Mouse (Mus musculus): ENCODE measurements around the gene Ddx5. TPM values are rescaled to one million over a fixed set of nuclear protein-coding genes. Genes with fewer than 3 reads are reported as not detected.
A peak's percentile ranks its signal among the peaks of the same experiment; 100 is the strongest.

The Ddx5 gene
- polyA plus RNA-seq, 1 experiment from 2014 or later: 114 TPM

DNA sequence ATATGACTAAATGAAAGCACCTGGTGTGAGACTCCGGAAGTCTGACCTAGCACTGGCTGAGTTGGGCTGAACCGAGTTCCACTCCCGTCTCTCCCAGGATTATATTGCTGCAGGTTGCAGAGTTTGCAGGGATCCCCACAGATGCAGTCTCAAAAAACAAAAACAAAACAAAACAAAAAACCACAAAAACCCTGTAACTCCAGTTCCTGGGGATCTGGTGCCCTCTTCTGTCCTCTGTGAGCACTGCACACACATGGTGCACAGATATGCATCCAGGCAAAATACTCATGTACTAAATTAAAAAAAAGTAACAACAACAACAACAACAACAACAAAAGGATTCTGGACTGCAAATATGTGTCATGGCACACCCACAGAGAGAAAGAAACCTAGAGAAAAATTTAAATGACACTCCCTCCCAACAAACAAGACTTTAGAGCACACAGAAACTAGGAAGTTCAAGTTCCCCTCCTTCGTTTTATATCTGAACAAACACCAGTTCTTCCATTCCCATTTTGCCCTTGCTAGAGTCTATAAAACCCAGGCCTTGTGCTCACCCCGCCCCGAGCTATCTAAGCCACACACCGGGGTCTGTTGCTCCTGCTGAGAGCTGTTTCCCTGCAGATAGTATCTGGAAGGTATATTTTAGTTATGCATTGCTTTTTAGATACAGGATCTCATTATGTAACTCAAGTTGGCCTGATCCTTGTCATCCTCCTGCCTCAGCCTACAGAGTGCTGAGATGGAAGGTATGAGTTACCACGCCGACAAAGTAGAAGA lies 18.6 kb downstream of the Ddx5 start:
- no peaks in the 10 kb centered on the region for H3K4me1 ChIP-seq (ENCODE audit: insufficient read depth)
- peak; percentile 77 for TF ChIP-seq CTCF (IDR thresholded peaks at IDR 0.05; ENCODE audit: low read depth)
- TF ChIP-seq EP300 (IDR thresholded peaks at IDR 0.05; ENCODE audit: low read depth): no peak
- DNase-seq (peak; percentile 67), ATAC-seq (no peak)
- H3K27me3 ChIP-seq (ENCODE audit: insufficient read depth, low read length): no peaks in the 10 kb centered on the region
- peaks cover 81% of the 10 kb centered on the region for H3K36me3 ChIP-seq (replicated peaks; ENCODE audit: insufficient read depth, low read length)
- H3K9ac ChIP-seq (replicated peaks): no peak overlapping the region
- H3K27ac ChIP-seq (ENCODE audit: low read depth): no peak overlapping the region
- no peak overlapping the region for H3K4me2 ChIP-seq (ENCODE audit: low read depth, low read length)
- peaks cover 3% of the 10 kb centered on the region; the same call in 1 of the 2 replicates for H3K9me3 ChIP-seq (ENCODE audit: low read length)
- no peak overlapping the region for H3K4me3 ChIP-seq (ENCODE audit: low read depth, low read length)
- 72% methylated on average over 9 of the region's 9 CpGs for WGBS (ENCODE audit: insufficient replicate concordance)

DNA sequence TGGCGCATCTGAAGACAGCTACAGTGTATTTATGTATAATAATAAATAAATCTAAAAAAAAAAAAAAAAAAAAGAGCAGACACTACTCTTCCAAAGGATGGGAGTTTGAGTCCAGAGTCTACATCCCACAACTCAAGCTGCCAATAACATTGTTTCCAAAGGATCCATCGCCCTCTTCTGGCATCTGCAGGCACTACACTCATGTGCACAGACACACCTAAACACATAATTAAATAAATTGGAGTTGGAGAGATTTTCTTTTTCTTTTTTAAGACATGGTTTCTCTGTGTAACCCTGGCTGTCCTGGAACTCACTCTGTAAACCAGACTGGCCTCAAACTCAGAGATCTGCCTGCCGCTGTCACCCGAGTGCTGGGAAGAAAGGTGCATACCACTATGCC lies 21.5 kb downstream of the Ddx5 start:
- Histone ChIP-seq H3K9me3 (ENCODE audit: low read length) (peaks cover 3% of the 10 kb centered on the region; the same call in 1 of the 2 replicates), H3K4me1 (ENCODE audit: insufficient read depth) (peaks cover 9% of the 10 kb centered on the region; the same call in 1 of the 2 replicates), H3K4me3 (ENCODE audit: low read depth, low read length) (no peak overlapping the region), H3K27ac (ENCODE audit: low read depth) (no peak overlapping the region), H3K9ac (replicated peaks) (no peak overlapping the region), H3K4me2 (ENCODE audit: low read depth, low read length) (no peak overlapping the region), H3K27me3 (ENCODE audit: insufficient read depth, low read length) (no peaks in the 10 kb centered on the region), H3K36me3 (replicated peaks; ENCODE audit: insufficient read depth, low read length) (peaks cover 58% of the 10 kb centered on the region)
- 82% methylated on average over 4 of the region's 4 CpGs for WGBS (ENCODE audit: insufficient replicate concordance)
- ATAC-seq (no peak), DNase-seq (no peak)
- TF ChIP-seq EP300 (IDR thresholded peaks at IDR 0.05; ENCODE audit: low read depth) (no peak), CTCF (IDR thresholded peaks at IDR 0.05; ENCODE audit: low read depth) (peak; percentile 48)

DNA sequence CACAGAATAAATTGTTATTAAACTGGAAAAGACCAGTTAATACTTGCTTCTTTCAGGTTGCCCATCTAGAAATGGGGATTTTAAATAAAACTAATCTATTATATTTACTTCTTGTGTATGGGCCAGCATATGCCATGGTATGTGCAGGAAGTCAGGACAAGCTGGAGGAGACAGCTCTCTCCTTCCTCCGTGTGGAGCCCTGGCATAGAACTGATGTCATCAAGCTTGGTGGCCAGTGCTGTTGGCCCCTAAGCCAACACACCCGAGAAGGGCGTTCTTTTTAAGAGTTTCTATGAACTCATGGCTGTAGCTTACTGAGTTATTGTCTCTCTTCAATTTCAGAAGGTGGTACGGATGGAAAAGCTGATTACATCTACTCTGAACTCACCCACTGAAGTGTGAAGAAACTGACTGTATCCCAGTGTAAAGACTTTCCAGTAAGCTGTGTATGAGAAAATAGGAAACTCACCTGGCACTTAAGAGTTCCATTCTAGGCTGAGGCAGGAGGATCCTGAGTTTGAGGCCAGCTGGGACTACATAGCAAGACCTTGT lies 22.3 kb downstream of the Ddx5 start:
- Histone ChIP-seq H3K4me2 (ENCODE audit: low read depth, low read length) (no peak overlapping the region), H3K9ac (replicated peaks) (no peak overlapping the region), H3K4me1 (ENCODE audit: insufficient read depth) (peaks cover 13% of the 10 kb centered on the region), H3K27me3 (ENCODE audit: insufficient read depth, low read length) (no peaks in the 10 kb centered on the region), H3K4me3 (ENCODE audit: low read depth, low read length) (no peak overlapping the region), H3K27ac (ENCODE audit: low read depth) (no peak overlapping the region), H3K9me3 (ENCODE audit: low read length) (peaks cover 3% of the 10 kb centered on the region; the same call in 1 of the 2 replicates), H3K36me3 (replicated peaks; ENCODE audit: insufficient read depth, low read length) (peaks cover 53% of the 10 kb centered on the region)
- TF ChIP-seq CTCF (IDR thresholded peaks at IDR 0.05; ENCODE audit: low read depth): no peak
- no peak for TF ChIP-seq EP300 (IDR thresholded peaks at IDR 0.05; ENCODE audit: low read depth)
- no peak for ATAC-seq
- no peak for DNase-seq
- 82% methylated on average over 4 of the region's 4 CpGs for WGBS (ENCODE audit: insufficient replicate concordance)

DNA sequence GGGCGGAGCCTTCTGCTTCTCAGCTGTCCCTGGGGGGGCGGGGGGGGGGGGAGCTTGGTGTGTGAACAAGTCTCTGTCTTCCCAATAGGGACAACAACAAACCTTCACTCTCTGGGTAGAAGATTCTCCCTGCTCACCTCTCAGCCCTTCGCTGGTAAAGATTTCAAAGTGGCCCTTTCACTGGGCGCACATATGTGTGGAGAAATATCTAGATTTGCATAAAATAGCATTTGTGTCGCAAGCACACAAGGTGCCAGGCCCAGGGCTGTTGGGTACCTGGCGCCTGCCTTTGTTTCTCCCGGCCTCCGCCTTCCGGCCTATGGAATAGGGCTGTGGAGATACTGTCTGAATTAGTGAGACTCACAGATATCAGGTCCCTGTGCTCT lies 26.2 kb downstream of the Ddx5 start:
- TF ChIP-seq CTCF (IDR thresholded peaks at IDR 0.05; ENCODE audit: low read depth) (no peak), EP300 (IDR thresholded peaks at IDR 0.05; ENCODE audit: low read depth) (no peak)
- no peak for DNase-seq
- Histone ChIP-seq H3K4me1 (ENCODE audit: insufficient read depth) (peaks cover 32% of the 10 kb centered on the region), H3K27me3 (ENCODE audit: insufficient read depth, low read length) (no peaks in the 10 kb centered on the region), H3K9me3 (ENCODE audit: low read length) (no peaks in the 10 kb centered on the region), H3K27ac (ENCODE audit: low read depth) (peak overlapping the region; percentile 89), H3K9ac (replicated peaks) (no peak overlapping the region), H3K4me2 (ENCODE audit: low read depth, low read length) (peak overlapping the region; percentile 11; the same call in 1 of the 2 replicates), H3K4me3 (ENCODE audit: low read depth, low read length) (no peak overlapping the region), H3K36me3 (replicated peaks; ENCODE audit: insufficient read depth, low read length) (peaks cover 26% of the 10 kb centered on the region)
- ATAC-seq: no peak
- WGBS (ENCODE audit: insufficient replicate concordance): 54% methylated on average over 9 of the region's 9 CpGs

DNA sequence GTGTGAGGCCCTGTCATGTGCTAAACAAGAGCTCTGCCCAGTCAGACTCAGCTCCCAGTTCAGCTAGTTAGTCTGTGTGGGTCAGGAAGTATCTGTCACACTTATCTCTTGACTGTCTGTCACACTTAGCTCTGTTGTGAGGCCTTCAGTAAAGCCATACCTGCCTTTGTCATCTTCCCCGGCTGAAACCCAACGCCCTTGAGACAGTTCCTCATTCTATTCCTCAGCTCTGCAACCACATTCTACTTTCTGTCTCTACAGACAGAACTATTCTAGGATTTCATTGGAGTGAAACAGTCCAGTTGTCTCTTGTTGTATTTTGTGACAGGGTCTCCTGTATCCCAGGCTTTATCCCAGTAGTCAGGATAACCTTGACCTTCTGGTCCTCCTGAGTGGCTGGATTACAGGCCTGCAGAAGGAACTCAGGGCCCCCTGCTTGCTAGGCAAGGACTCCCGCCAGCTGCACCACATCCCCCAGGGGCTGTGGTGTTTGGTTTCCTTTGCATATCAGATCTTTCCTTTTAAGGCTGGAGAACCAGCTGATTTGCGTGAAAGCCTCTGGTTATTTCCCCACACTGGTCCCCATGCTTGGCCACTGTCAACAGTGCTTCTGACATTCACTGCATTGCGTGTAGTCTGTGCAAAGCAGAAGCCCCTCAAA lies 26.7 kb downstream of the Ddx5 start:
- Histone ChIP-seq H3K27ac (ENCODE audit: low read depth) (peak overlapping the region; percentile 89), H3K4me2 (ENCODE audit: low read depth, low read length) (peak overlapping the region; percentile 38), H3K4me3 (ENCODE audit: low read depth, low read length) (no peak overlapping the region), H3K4me1 (ENCODE audit: insufficient read depth) (peaks cover 35% of the 10 kb centered on the region), H3K9me3 (ENCODE audit: low read length) (no peaks in the 10 kb centered on the region), H3K9ac (replicated peaks) (no peak overlapping the region), H3K27me3 (ENCODE audit: insufficient read depth, low read length) (no peaks in the 10 kb centered on the region), H3K36me3 (replicated peaks; ENCODE audit: insufficient read depth, low read length) (peaks cover 22% of the 10 kb centered on the region)
- WGBS (ENCODE audit: insufficient replicate concordance): 11% methylated on average over 5 of the region's 5 CpGs
- TF ChIP-seq CTCF (IDR thresholded peaks at IDR 0.05; ENCODE audit: low read depth) (no peak), EP300 (IDR thresholded peaks at IDR 0.05; ENCODE audit: low read depth) (peak; percentile 37; the same call in 1 of the 2 replicates)
- DNase-seq: peak; percentile 62
- peak; percentile 68 for ATAC-seq

DNA sequence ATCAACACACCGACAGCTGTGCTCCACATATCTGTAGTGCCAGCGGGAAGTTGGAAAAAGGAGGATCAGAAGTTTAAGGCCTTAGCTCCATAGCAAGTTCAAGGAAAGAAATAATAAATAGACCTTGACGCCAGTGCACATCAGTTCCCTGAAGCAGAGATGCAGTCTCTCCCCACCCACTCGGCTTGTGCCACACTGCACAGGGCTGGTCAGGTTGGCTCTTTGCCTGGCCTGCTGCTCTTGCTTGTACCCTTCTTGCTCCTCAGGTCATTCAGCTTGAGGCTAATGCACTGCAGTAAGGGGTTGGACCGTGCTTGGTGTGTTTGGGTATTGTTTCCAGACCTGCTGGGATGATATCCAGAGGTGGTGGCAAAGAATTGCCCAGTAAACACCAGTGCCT lies 28.5 kb downstream of the Ddx5 start:
- no peaks in the 10 kb centered on the region for H3K9me3 ChIP-seq (ENCODE audit: low read length)
- H3K27ac ChIP-seq (ENCODE audit: low read depth): peak overlapping the region; percentile 89; the same call in 1 of the 2 replicates
- H3K4me3 ChIP-seq (ENCODE audit: low read depth, low read length): no peak overlapping the region
- H3K9ac ChIP-seq (replicated peaks): no peak overlapping the region
- no peaks in the 10 kb centered on the region for H3K27me3 ChIP-seq (ENCODE audit: insufficient read depth, low read length)
- TF ChIP-seq EP300 (IDR thresholded peaks at IDR 0.05; ENCODE audit: low read depth): no peak
- TF ChIP-seq CTCF (IDR thresholded peaks at IDR 0.05; ENCODE audit: low read depth): no peak
- peaks cover 11% of the 10 kb centered on the region; the same call in 1 of the 2 replicates for H3K36me3 ChIP-seq (replicated peaks; ENCODE audit: insufficient read depth, low read length)
- H3K4me2 ChIP-seq (ENCODE audit: low read depth, low read length): no peak overlapping the region
- DNase-seq: no peak
- H3K4me1 ChIP-seq (ENCODE audit: insufficient read depth): peaks cover 38% of the 10 kb centered on the region
- 80% methylated on average over 5 of the region's 5 CpGs for WGBS (ENCODE audit: insufficient replicate concordance)
- no peak for ATAC-seq

All from liver, postnatal 0 days (tissue).